In genomic region chr7:30193013-30193412, GRCm38 (mm10) we compare ENCODE assay signal across 8 mouse cellular contexts. TPM values are rescaled to one million over a fixed set of nuclear protein-coding genes. Genes with fewer than 3 reads are reported as not detected.
DNase-seq lines count a peak whose midpoint lies in the region; ATAC-seq and TF ChIP-seq lines count a peak whose summit lies in the region.

No protein-coding gene starts in this region.

- no peaks in the 10 kb centered on the region for H3K9me3 ChIP-seq in heart, embryonic 15.5 days (replicated peaks)
- H3K9me3 ChIP-seq in hindbrain, embryonic 10.5 days = no peaks in the 10 kb centered on the region
- H3K9me3 ChIP-seq in midbrain, embryonic 11.5 days (ENCODE audit: control insufficient read depth, low read length) = no peaks in the 10 kb centered on the region

- ATAC-seq in heart, embryonic 15.5 days (replicated peaks; ENCODE audit: insufficient number of reproducible peaks, insufficient read depth, low FRiP score, low read depth) = no peak
- no peak for ATAC-seq in midbrain, embryonic 11.5 days (ENCODE audit: low FRiP score)

- TF ChIP-seq POLR2A in bone marrow macrophage, adult 2 months (IDR thresholded peaks at IDR 0.05; ENCODE audit: borderline replicate concordance, low read depth, low read length) = no peak

- no peak for DNase-seq in heart, adult 9 months (ENCODE audit: low spot score in 2 of 2)
- no peak for DNase-seq in hindbrain, embryonic 10.5 days (ENCODE audit: low spot score)
- no peak for DNase-seq in midbrain, embryonic 11.5 days (ENCODE audit: low spot score, missing footprints)
- DNase-seq in spleen, postnatal 36 days (ENCODE audit: low spot score in 2 of 2) = no peak
- no peak for DNase-seq in layer of hippocampus, adult 9-11 months
- DNase-seq in urinary bladder, adult 2 months (ENCODE audit: low spot score) = no peak

- peak overlapping the region; percentile 80 for H3K4me3 ChIP-seq in heart, embryonic 15.5 days
- H3K4me3 ChIP-seq in bone marrow macrophage, adult 2 months (ENCODE audit: insufficient read depth, low read length) = peak overlapping the region; percentile 66
- peak overlapping the region; percentile 82 for H3K4me3 ChIP-seq in hindbrain, embryonic 10.5 days
- H3K4me3 ChIP-seq in midbrain, embryonic 11.5 days (ENCODE audit: low read depth, low read length) = peak overlapping the region; percentile 64

- peak overlapping the region; percentile 80 for H3K4me2 ChIP-seq in heart, embryonic 15.5 days
- H3K4me2 ChIP-seq in midbrain, embryonic 11.5 days = peak overlapping the region; percentile 85

- H3K27ac ChIP-seq in heart, embryonic 15.5 days = peak overlapping the region; percentile 88
- no peak overlapping the region for H3K27ac ChIP-seq in bone marrow macrophage, adult 2 months (ENCODE audit: insufficient read depth, low read depth, low read length)
- H3K27ac ChIP-seq in hindbrain, embryonic 10.5 days = peak overlapping the region; percentile 89
- no peak overlapping the region for H3K27ac ChIP-seq in midbrain, embryonic 11.5 days (ENCODE audit: low read depth, low read length)

- peak overlapping the region; percentile 83; the same call in 1 of the 2 replicates for H3K9ac ChIP-seq in heart, embryonic 15.5 days
- peak overlapping the region; percentile 69; the same call in 1 of the 2 replicates for H3K9ac ChIP-seq in midbrain, embryonic 11.5 days (ENCODE audit: low read length)

- 33% methylated on average over 9 of the region's 9 CpGs for WGBS in heart, embryonic 15.5 days
- 18% methylated on average over 9 of the region's 9 CpGs for WGBS in hindbrain, embryonic 10.5 days
- WGBS in midbrain, embryonic 11.5 days = 20% methylated on average over 9 of the region's 9 CpGs

- no peak for TF ChIP-seq CTCF in bone marrow macrophage, adult 2 months (IDR thresholded peaks at IDR 0.05; ENCODE audit: low read depth, low read length)

- peaks cover 44% of the 10 kb centered on the region for H3K36me3 ChIP-seq in heart, embryonic 15.5 days
- H3K36me3 ChIP-seq in hindbrain, embryonic 10.5 days = peaks cover 44% of the 10 kb centered on the region
- peaks cover 3% of the 10 kb centered on the region; the same call in 1 of the 2 replicates for H3K36me3 ChIP-seq in midbrain, embryonic 11.5 days (ENCODE audit: control insufficient read depth, insufficient read depth, low read length)

- no peaks in the 10 kb centered on the region for H3K27me3 ChIP-seq in heart, embryonic 15.5 days
- no peaks in the 10 kb centered on the region for H3K27me3 ChIP-seq in hindbrain, embryonic 10.5 days (ENCODE audit: insufficient read depth, poor library complexity, severe bottlenecking)
- H3K27me3 ChIP-seq in midbrain, embryonic 11.5 days (ENCODE audit: control insufficient read depth, insufficient read depth, low read length) = no peaks in the 10 kb centered on the region

- peaks cover 20% of the 10 kb centered on the region for H3K4me1 ChIP-seq in heart, embryonic 15.5 days (replicated peaks)
- peaks cover 23% of the 10 kb centered on the region for H3K4me1 ChIP-seq in bone marrow macrophage, adult 2 months (ENCODE audit: control insufficient read depth, insufficient read depth, low read length)
- H3K4me1 ChIP-seq in hindbrain, embryonic 10.5 days (replicated peaks) = peaks cover 30% of the 10 kb centered on the region
- peaks cover 14% of the 10 kb centered on the region for H3K4me1 ChIP-seq in midbrain, embryonic 11.5 days (ENCODE audit: control insufficient read depth, insufficient read depth, low read length)

RNA-seq across cellular contexts. Expression of gene Capns1, which starts 5.6 kb away (rescaled TPM):
- 77.4 and 96.6 TPM in 2 replicates for polyA plus RNA-seq in heart, embryonic 15.5 days (2015; fragmentation: Nextera tagmentation; extraction: Ambion mirVana)
- polyA plus RNA-seq in bone marrow macrophage, adult 2 months (2012; ENCODE audit: insufficient read depth, insufficient read length, missing spikeins) = 501 and 572 TPM in 2 replicates
- 65.1 and 72.5 TPM in 2 replicates for polyA plus RNA-seq in hindbrain, embryonic 10.5 days (2016; fragmentation: Nextera tagmentation; extraction: Ambion mirVana)
- polyA plus RNA-seq in midbrain, embryonic 11.5 days (2014; fragmentation: Nextera tagmentation; extraction: Ambion mirVana) = 39.0 and 43.9 TPM in 2 replicates
- 449 and 545 TPM in 2 replicates for polyA plus RNA-seq in urinary bladder, adult 2 months (2012; rRNA removed)

RNA-seq across cellular contexts. Expression of gene Cox7a1, which starts 9.1 kb away (rescaled TPM):
- 369 and 603 TPM in 2 replicates for polyA plus RNA-seq in heart, embryonic 15.5 days (2015; fragmentation: Nextera tagmentation; extraction: Ambion mirVana)
- polyA plus RNA-seq in bone marrow macrophage, adult 2 months (2012; ENCODE audit: insufficient read depth, insufficient read length, missing spikeins) = 8.0 and 14.3 TPM in 2 replicates
- polyA plus RNA-seq in hindbrain, embryonic 10.5 days (2016; fragmentation: Nextera tagmentation; extraction: Ambion mirVana) = 3.8 and 8.2 TPM in 2 replicates
- 3.5 and 4.1 TPM in 2 replicates for polyA plus RNA-seq in midbrain, embryonic 11.5 days (2014; fragmentation: Nextera tagmentation; extraction: Ambion mirVana)
- 16.9 and 19.4 TPM in 2 replicates for polyA plus RNA-seq in urinary bladder, adult 2 months (2012; rRNA removed)

RNA-seq across cellular contexts. Expression of gene Zfp146, which starts 23.5 kb away (rescaled TPM):
- 6.9 and 8.5 TPM in 2 replicates for polyA plus RNA-seq in heart, embryonic 15.5 days (2015; fragmentation: Nextera tagmentation; extraction: Ambion mirVana)
- polyA plus RNA-seq in bone marrow macrophage, adult 2 months (2012; ENCODE audit: insufficient read depth, insufficient read length, missing spikeins) = 19.9 and 22.9 TPM in 2 replicates
- polyA plus RNA-seq in hindbrain, embryonic 10.5 days (2016; fragmentation: Nextera tagmentation; extraction: Ambion mirVana) = 10.5 and 17.2 TPM in 2 replicates
- 16.6 and 18.1 TPM in 2 replicates for polyA plus RNA-seq in midbrain, embryonic 11.5 days (2014; fragmentation: Nextera tagmentation; extraction: Ambion mirVana)
- polyA plus RNA-seq in urinary bladder, adult 2 months (2012; rRNA removed) = 49.8 and 50.1 TPM in 2 replicates

RNA-seq across cellular contexts. Expression of gene Polr2i, which starts 38.7 kb away (rescaled TPM):
- 99.7 and 105 TPM in 2 replicates for polyA plus RNA-seq in heart, embryonic 15.5 days (2015; fragmentation: Nextera tagmentation; extraction: Ambion mirVana)
- polyA plus RNA-seq in bone marrow macrophage, adult 2 months (2012; ENCODE audit: insufficient read depth, insufficient read length, missing spikeins) = 47.6 and 50.3 TPM in 2 replicates
- polyA plus RNA-seq in hindbrain, embryonic 10.5 days (2016; fragmentation: Nextera tagmentation; extraction: Ambion mirVana) = 167 and 177 TPM in 2 replicates
- polyA plus RNA-seq in midbrain, embryonic 11.5 days (2014; fragmentation: Nextera tagmentation; extraction: Ambion mirVana) = 149 and 163 TPM in 2 replicates
- polyA plus RNA-seq in urinary bladder, adult 2 months (2012; rRNA removed) = 107 and 140 TPM in 2 replicates

RNA-seq across cellular contexts. Expression of gene Tbcb, which starts 39.1 kb away (rescaled TPM):
- polyA plus RNA-seq in heart, embryonic 15.5 days (2015; fragmentation: Nextera tagmentation; extraction: Ambion mirVana) = 125 and 140 TPM in 2 replicates
- 83.3 and 108 TPM in 2 replicates for polyA plus RNA-seq in bone marrow macrophage, adult 2 months (2012; ENCODE audit: insufficient read depth, insufficient read length, missing spikeins)
- 276 and 312 TPM in 2 replicates for polyA plus RNA-seq in hindbrain, embryonic 10.5 days (2016; fragmentation: Nextera tagmentation; extraction: Ambion mirVana)
- polyA plus RNA-seq in midbrain, embryonic 11.5 days (2014; fragmentation: Nextera tagmentation; extraction: Ambion mirVana) = 255 and 260 TPM in 2 replicates
- 84.3 and 84.5 TPM in 2 replicates for polyA plus RNA-seq in urinary bladder, adult 2 months (2012; rRNA removed)

Comparison
In these comparisons a context has a peak if more than half of its experiments do, and no peak if none do; other contexts are left out.
1. H3K27ac ChIP-seq: peak in heart, embryonic 15.5 days (single experiment) and hindbrain, embryonic 10.5 days (single experiment); none in bone marrow macrophage, adult 2 months (single experiment) and midbrain, embryonic 11.5 days (single experiment).
2. RNA of gene Cox7a1, which starts 9.1 kb away (polyA plus RNA-seq): 369 to 603 TPM in heart, embryonic 15.5 days; 16.9 to 19.4 TPM in urinary bladder, adult 2 months, 8.0 to 14.3 TPM in bone marrow macrophage, adult 2 months, 3.5 to 4.1 TPM in midbrain, embryonic 11.5 days and 3.8 to 8.2 TPM in hindbrain, embryonic 10.5 days; every median in the first group is over 10 times any median in the second.
3. Peak in every context shown above with its lines, with median percentiles within 50 percentile points of each other: H3K4me3 ChIP-seq.